Mouse (Mus musculus): ENCODE measurements at regions not wholly inside any gene's neighbourhood (a gene's known extent, or its start where the extent isn't known, plus 50 kb on each side); places are given as distances from the start of the nearest gene placed in this dataset.
A peak's percentile ranks its signal among the peaks of the same experiment; 100 is the strongest.
"Not testable (repeated sequence)": the region's sequence is repeated elsewhere in the genome, so short reads cannot be mapped to it uniquely, and the experiment has no call there.

- DNase-seq, result peak; percentile 55
Observed at GRCm38 (mm10) chr2:166324439-166324838, 169.0 kb upstream of the Sulf2 start.

GRCm38 (mm10) chr2:166322668-166323043, 167.2 kb upstream of the Sulf2 start:
- no peak for DNase-seq

- no peak for DNase-seq
Observed at GRCm38 (mm10) chr2:166321992-166322667, 166.7 kb upstream of the Sulf2 start.

- no peak for DNase-seq
Observed at GRCm38 (mm10) chr2:166316409-166316916, 161.0 kb upstream of the Sulf2 start.

GRCm38 (mm10) chr2:166310438-166310837, 155.0 kb upstream of the Sulf2 start:
- DNase-seq, result no peak

GRCm38 (mm10) chr2:166309882-166310281, 154.4 kb upstream of the Sulf2 start:
- DNase-seq, result no peak

GRCm38 (mm10) chr2:166307551-166307950, 152.1 kb upstream of the Sulf2 start:
- DNase-seq, result no peak

GRCm38 (mm10) chr2:166305044-166306002, 149.9 kb upstream of the Sulf2 start:
- DNase-seq, result peak; percentile 75

- DNase-seq, result no peak
Observed at GRCm38 (mm10) chr2:166303854-166304253, 148.4 kb upstream of the Sulf2 start.

GRCm38 (mm10) chr2:166301161-166301560, 145.7 kb upstream of the Sulf2 start:
- peak; percentile 97 for DNase-seq

GRCm38 (mm10) chr2:166294672-166295071, 139.2 kb upstream of the Sulf2 start:
- no peak for DNase-seq

GRCm38 (mm10) chr2:166292987-166293386, 137.5 kb upstream of the Sulf2 start:
- no peak for DNase-seq

GRCm38 (mm10) chr2:166291266-166291665, 135.8 kb upstream of the Sulf2 start:
- no peak for DNase-seq

- DNase-seq, result no peak
Observed at GRCm38 (mm10) chr2:166290826-166291225, 135.4 kb upstream of the Sulf2 start.

- DNase-seq, result no peak
Observed at GRCm38 (mm10) chr2:166289198-166289597, 133.7 kb upstream of the Sulf2 start.

GRCm38 (mm10) chr2:166281137-166281536, 125.7 kb upstream of the Sulf2 start:
- DNase-seq, result not testable (repeated sequence)

- DNase-seq, result no peak
Observed at GRCm38 (mm10) chr2:166280651-166281127, 125.2 kb upstream of the Sulf2 start.

- no peak for DNase-seq
Observed at GRCm38 (mm10) chr2:166279676-166280075, 124.2 kb upstream of the Sulf2 start.

GRCm38 (mm10) chr2:166275398-166275797, 119.9 kb upstream of the Sulf2 start:
- no peak for DNase-seq

- no peak for DNase-seq
Observed at GRCm38 (mm10) chr2:166274016-166274346, 118.5 kb upstream of the Sulf2 start.

GRCm38 (mm10) chr2:166273312-166274015, 118.0 kb upstream of the Sulf2 start:
- DNase-seq, result no peak

GRCm38 (mm10) chr2:166272841-166273240, 117.4 kb upstream of the Sulf2 start:
- DNase-seq, result no peak
